Mouse (Mus musculus): ENCODE data around the gene Bpnt1.
"Not testable (repeated sequence)": the region's sequence is repeated elsewhere in the genome, so short reads cannot be mapped to it uniquely, and the experiment has no call there.

Gene Bpnt1

GRCm38 (mm10) chr1:185331983-185332430, at the start of gene Bpnt1:
TSS of gene Bpnt1 (plus strand) at chr1:185332149.
- DNase-seq (ENCODE audit: low spot score in 2 of 2) = peak; percentile 73 to 75

- no peak for DNase-seq (ENCODE audit: low spot score in 2 of 2)
Observed at GRCm38 (mm10) chr1:185282846-185283245, 49.1 kb upstream of the Bpnt1 start.

- DNase-seq (ENCODE audit: low spot score in 2 of 2) = no peak
Observed at GRCm38 (mm10) chr1:185283247-185283646, 48.7 kb upstream of the Bpnt1 start.

- no peak for DNase-seq (ENCODE audit: low spot score in 2 of 2)
Observed at GRCm38 (mm10) chr1:185284740-185285139, 47.2 kb upstream of the Bpnt1 start.

GRCm38 (mm10) chr1:185285171-185285570, 46.8 kb upstream of the Bpnt1 start:
- no peak for DNase-seq (ENCODE audit: low spot score in 2 of 2)

- no peak for DNase-seq (ENCODE audit: low spot score in 2 of 2)
Observed at GRCm38 (mm10) chr1:185287066-185287465, 44.9 kb upstream of the Bpnt1 start.

GRCm38 (mm10) chr1:185289231-185289630, 42.7 kb upstream of the Bpnt1 start:
- no peak for DNase-seq (ENCODE audit: low spot score in 2 of 2)

GRCm38 (mm10) chr1:185291336-185291735, 40.6 kb upstream of the Bpnt1 start:
- no peak for DNase-seq (ENCODE audit: low spot score in 2 of 2)

GRCm38 (mm10) chr1:185292646-185293360, 39.1 kb upstream of the Bpnt1 start:
- DNase-seq (ENCODE audit: low spot score in 2 of 2) = no peak

- DNase-seq (ENCODE audit: low spot score in 2 of 2) = no peak
Observed at GRCm38 (mm10) chr1:185296850-185297249, 35.1 kb upstream of the Bpnt1 start.

GRCm38 (mm10) chr1:185298496-185298895, 33.5 kb upstream of the Bpnt1 start:
- DNase-seq (ENCODE audit: low spot score in 2 of 2) = no peak

GRCm38 (mm10) chr1:185302816-185303215, 29.1 kb upstream of the Bpnt1 start:
- DNase-seq (ENCODE audit: low spot score in 2 of 2) = no peak

GRCm38 (mm10) chr1:185306836-185307235, 25.1 kb upstream of the Bpnt1 start:
- DNase-seq (ENCODE audit: low spot score in 2 of 2) = no peak

GRCm38 (mm10) chr1:185307645-185308044, 24.3 kb upstream of the Bpnt1 start:
- no peak for DNase-seq (ENCODE audit: low spot score in 2 of 2)

- no peak for DNase-seq (ENCODE audit: low spot score in 2 of 2)
Observed at GRCm38 (mm10) chr1:185308334-185308733, 23.6 kb upstream of the Bpnt1 start.

- no peak for DNase-seq (ENCODE audit: low spot score in 2 of 2)
Observed at GRCm38 (mm10) chr1:185308908-185309307, 23.0 kb upstream of the Bpnt1 start.

GRCm38 (mm10) chr1:185311949-185312348, 20.0 kb upstream of the Bpnt1 start:
- no peak for DNase-seq (ENCODE audit: low spot score in 2 of 2)

GRCm38 (mm10) chr1:185314546-185314945, 17.4 kb upstream of the Bpnt1 start:
- DNase-seq (ENCODE audit: low spot score in 2 of 2) = no peak

GRCm38 (mm10) chr1:185315846-185316568, 15.9 kb upstream of the Bpnt1 start:
- no peak for DNase-seq (ENCODE audit: low spot score in 2 of 2)

GRCm38 (mm10) chr1:185327754-185328345, 4.1 kb upstream of the Bpnt1 start:
- not testable (repeated sequence) for DNase-seq (ENCODE audit: low spot score in 2 of 2)

GRCm38 (mm10) chr1:185328721-185329610, 3.0 kb upstream of the Bpnt1 start, which contains the start of gene Iars2:
TSS of gene Iars2 (minus strand) at chr1:185329396.
- peak; percentile 80 to 81 for DNase-seq (ENCODE audit: low spot score in 2 of 2)

- no peak for DNase-seq (ENCODE audit: low spot score in 2 of 2)
Observed at GRCm38 (mm10) chr1:185329851-185330250, 2.1 kb upstream of the Bpnt1 start.
